Mouse (Mus musculus) embryonic facial prominence, embryonic 14.5 days (tissue): ENCODE measurements at regions not wholly inside any gene's neighbourhood (a gene's known extent, or its start where the extent isn't known, plus 50 kb on each side); places are given as distances from the start of the nearest gene placed in this dataset.
A peak's percentile ranks its signal among the peaks of the same experiment; 100 is the strongest.

Source experiments
- ATAC-seq: fragments of 200-750 bp; cut with Nextera tagmentation; 2 replicates; pipeline ENCODE4 v1.8.0; 2017; ENCODE audit warnings: low read depth, moderate number of reproducible peaks, moderate TSS enrichment
- DNase-seq: peaks from one replicate; pipeline ENCODE4 v3.0.0-alpha.2; 2015; ENCODE audit warnings: low spot score
- H3K27ac ChIP-seq: fragments of 300-500 bp; sonication (generic); replicated peaks from 2 replicates; pipeline ENCODE4 v1.5.1; 2014; ENCODE audit warnings: low read depth, mild to moderate bottlenecking, low read length, moderate library complexity
- H3K27me3 ChIP-seq: fragments of 300-500 bp; sonication (generic); replicated peaks from 2 replicates; pipeline ENCODE4 v1.6.1; 2014; ENCODE audit warnings: low read length; ENCODE audit not compliant: control insufficient read depth, insufficient read depth
- H3K36me3 ChIP-seq: fragments of 300-500 bp; sonication (generic); 2 replicates; pipeline ENCODE4 v1.6.1; 2014; ENCODE audit warnings: low read length, mixed read lengths; ENCODE audit not compliant: control insufficient read depth, insufficient read depth
- H3K4me1 ChIP-seq: fragments of 300-500 bp; sonication (generic); 2 replicates; pipeline ENCODE4 v1.6.1; 2014; ENCODE audit warnings: antibody characterized with exemption, low read length; ENCODE audit not compliant: control insufficient read depth, insufficient read depth
- H3K4me2 ChIP-seq: fragments of 300-500 bp; sonication (generic); 2 replicates; pipeline ENCODE4 v1.6.1; 2014; ENCODE audit warnings: low read depth, mild to moderate bottlenecking, low read length, moderate library complexity, mixed read lengths
- H3K4me3 ChIP-seq: fragments of 300-500 bp; sonication (generic); 2 replicates; pipeline ENCODE4 v1.5.1; 2014; ENCODE audit warnings: low read depth, mild to moderate bottlenecking, low read length
- H3K9ac ChIP-seq: fragments of 300-500 bp; sonication (generic); 2 replicates; pipeline ENCODE4 v1.6.1; 2014; ENCODE audit warnings: low read depth, mild to moderate bottlenecking, low read length, moderate library complexity, mixed read lengths
- H3K9me3 ChIP-seq: fragments of 300-500 bp; sonication (generic); 2 replicates; pipeline ENCODE4 v1.6.1; 2016; ENCODE audit warnings: low read length; ENCODE audit not compliant: control insufficient read depth
- WGBS: fragments of 180-500 bp; shearing (Covaris S2); extraction: QIAGEN DNeasy Blood & Tissue Kit; methylation state at CpG from one replicate; pipeline ENCODE4 v1.1.7; 2014; 5-methylcytosine and 5-hydroxymethylcytosine counted together

DNA sequence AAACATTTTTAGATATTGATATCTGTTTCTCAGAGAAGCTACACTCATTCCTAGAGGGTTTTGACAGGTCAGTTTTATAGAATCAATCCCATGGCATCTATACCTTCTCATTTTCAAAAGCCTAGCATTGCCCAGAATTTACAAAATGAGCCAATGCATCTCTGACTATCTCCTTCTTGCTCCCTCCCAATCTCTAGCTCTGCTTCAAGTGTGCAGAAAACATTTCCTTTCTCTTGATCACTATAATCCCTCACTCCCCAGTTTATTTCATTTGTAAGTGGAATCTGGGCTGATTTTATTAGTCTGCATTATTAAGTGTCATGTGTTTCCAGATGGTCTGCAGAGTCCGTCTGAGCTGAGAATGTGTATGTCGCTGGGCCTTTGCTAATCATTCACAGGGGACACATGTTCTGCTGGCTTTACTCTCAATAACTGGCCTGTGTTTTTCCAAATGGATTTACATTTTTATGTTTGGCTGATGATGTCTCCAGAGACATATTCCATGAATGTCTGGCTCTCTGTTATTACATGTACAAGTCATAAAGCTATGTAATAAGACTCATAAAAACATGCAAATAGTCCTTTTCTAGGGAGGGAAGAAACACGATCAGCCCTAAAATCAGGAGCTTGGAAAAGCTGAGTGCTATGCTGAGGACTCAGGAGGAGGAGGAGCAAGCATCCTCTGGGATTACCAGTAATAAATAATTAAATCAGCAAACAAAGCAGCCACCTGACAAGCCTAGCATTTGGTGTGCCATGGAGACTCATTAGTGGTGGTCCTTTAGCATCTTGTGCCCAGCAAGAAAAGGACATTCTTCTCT, 366.0 kb upstream of the Apob start:
- DNase-seq (peak; percentile 24), ATAC-seq (peak; percentile 33; the same call in 1 of the 2 replicates)
- WGBS: 40% methylated on average over 3 of the region's 3 CpGs
- Histone ChIP-seq H3K27ac (no peak overlapping the region), H3K4me1 (no peaks in the 10 kb centered on the region), H3K4me3 (no peak overlapping the region), H3K9ac (no peak overlapping the region), H3K9me3 (no peaks in the 10 kb centered on the region), H3K4me2 (no peak overlapping the region), H3K36me3 (no peaks in the 10 kb centered on the region), H3K27me3 (no peaks in the 10 kb centered on the region)

DNA sequence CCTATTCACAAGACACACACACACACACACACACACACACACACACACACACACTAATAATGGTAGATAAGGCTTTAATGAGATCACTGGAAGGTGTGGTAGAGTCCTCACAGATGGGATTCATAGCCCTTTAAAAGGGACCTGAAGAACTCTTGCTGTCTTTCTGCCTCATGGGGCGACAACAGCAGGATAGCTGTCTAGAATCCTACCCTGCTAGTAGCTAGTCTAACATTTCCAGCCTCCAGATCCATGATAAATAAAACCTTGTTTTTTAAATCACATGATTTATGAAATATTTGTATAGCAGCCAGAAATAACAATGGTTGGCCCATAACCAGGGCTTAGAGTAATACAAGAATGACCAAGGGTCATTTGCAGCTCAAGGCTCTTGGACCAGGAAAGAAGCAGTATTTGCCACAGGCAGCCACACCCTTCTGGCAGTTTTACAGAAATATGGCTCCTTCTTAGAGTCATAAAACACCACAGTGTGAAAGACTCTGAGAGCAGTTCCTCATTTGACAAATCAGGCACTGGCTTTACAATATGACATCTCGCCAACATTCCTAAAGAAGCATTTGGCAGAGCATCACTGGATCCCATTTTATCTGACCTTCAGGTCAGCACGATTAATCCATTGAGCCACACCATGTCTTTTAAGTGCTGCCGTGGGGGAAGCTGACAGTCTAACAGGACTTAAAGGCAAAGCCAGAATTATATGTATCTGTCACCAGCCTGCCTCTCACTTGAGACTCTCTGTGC, 340.9 kb upstream of the Apob start:
- no peaks in the 10 kb centered on the region for H3K27me3 ChIP-seq
- no peaks in the 10 kb centered on the region for H3K9me3 ChIP-seq
- no peak overlapping the region for H3K9ac ChIP-seq
- H3K27ac ChIP-seq: no peak overlapping the region
- H3K4me1 ChIP-seq: no peaks in the 10 kb centered on the region
- no peaks in the 10 kb centered on the region for H3K36me3 ChIP-seq
- no peak overlapping the region for H3K4me3 ChIP-seq
- ATAC-seq (0 out of 2 replicates have a peak, but pooled peaks have one; percentile 9), DNase-seq (peak; percentile 82)
- WGBS: 48% methylated on average over 4 of the region's 4 CpGs
- H3K4me2 ChIP-seq: no peak overlapping the region

DNA sequence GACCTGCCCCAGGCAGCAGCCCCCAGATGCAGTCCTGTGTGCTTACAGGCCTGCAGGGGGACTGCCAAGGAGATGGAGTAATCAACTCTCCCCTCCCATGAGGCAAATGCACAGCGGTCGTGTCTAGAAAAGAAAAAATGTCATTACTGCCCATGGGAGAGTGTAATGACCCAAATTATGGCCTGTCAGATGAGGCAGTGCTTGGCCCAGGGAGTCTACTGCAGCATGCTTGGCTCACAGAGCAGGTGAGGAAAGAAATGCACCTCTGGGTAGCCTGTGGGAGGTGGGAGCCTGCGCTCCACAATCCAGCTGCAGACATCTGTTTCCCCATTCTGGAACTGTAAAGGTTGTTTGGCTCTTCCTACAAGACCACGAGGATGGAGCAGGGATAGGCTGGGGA, 339.8 kb upstream of the Apob start:
- H3K9me3 ChIP-seq: no peaks in the 10 kb centered on the region
- no peak overlapping the region for H3K9ac ChIP-seq
- H3K4me2 ChIP-seq: no peak overlapping the region
- H3K36me3 ChIP-seq: no peaks in the 10 kb centered on the region
- no peak overlapping the region for H3K27ac ChIP-seq
- no peak overlapping the region for H3K4me3 ChIP-seq
- H3K27me3 ChIP-seq: no peaks in the 10 kb centered on the region
- DNase-seq (no peak), ATAC-seq (no peak)
- no peaks in the 10 kb centered on the region for H3K4me1 ChIP-seq
- 64% methylated on average over 4 of the region's 4 CpGs for WGBS

DNA sequence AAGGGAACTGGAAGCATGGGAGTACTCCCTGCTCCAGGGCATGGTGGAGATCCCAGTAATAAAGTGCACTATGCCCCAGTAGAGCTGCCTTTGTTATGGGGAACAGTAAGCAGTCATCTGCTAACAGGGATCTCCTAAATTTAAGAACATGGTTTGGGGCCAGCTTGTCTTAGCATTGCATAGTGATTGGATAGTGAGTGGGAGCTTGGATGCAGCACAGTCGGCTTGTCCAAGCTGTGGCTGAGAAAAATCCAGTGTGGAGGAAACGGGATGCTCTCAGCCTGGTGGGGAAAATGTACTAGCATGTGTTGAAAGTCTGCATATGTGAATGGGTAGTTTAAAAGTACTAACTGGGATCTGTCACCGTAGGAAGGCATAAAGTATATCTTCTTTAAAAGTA, 326.6 kb upstream of the Apob start:
- Histone ChIP-seq H3K9ac (no peak overlapping the region), H3K36me3 (no peaks in the 10 kb centered on the region), H3K27ac (no peak overlapping the region), H3K27me3 (no peaks in the 10 kb centered on the region), H3K4me3 (no peak overlapping the region), H3K4me1 (no peaks in the 10 kb centered on the region), H3K4me2 (no peak overlapping the region), H3K9me3 (no peaks in the 10 kb centered on the region)
- DNase-seq (no peak), ATAC-seq (no peak)
- WGBS: 91% methylated on average over 3 of the region's 3 CpGs

DNA sequence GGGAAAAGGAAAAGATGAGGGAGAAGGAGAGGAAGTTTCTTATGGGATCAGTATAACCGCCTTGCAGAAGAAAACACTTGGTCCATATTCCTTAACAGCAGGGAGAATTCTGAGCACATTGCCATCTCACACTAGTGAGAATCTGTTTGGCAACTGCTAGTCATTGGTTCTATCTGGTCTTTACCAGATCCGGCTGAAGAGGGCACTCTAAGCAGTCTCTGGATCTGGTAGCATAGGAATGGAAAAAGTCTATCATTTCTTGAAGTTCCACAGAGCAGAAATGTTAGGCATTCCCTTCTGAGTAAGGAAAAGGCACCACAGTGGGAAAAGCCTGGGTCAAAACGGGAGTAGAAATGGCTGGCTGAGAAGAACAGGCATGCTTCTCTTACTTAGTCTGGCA, 315.4 kb upstream of the Apob start:
- H3K9me3 ChIP-seq: no peaks in the 10 kb centered on the region
- DNase-seq (no peak), ATAC-seq (no peak)
- H3K27me3 ChIP-seq: no peaks in the 10 kb centered on the region
- WGBS: 54% methylated on average over 3 of the region's 3 CpGs
- H3K27ac ChIP-seq: no peak overlapping the region
- H3K9ac ChIP-seq: no peak overlapping the region
- no peak overlapping the region for H3K4me3 ChIP-seq
- no peaks in the 10 kb centered on the region for H3K4me1 ChIP-seq
- H3K36me3 ChIP-seq: no peaks in the 10 kb centered on the region
- no peak overlapping the region for H3K4me2 ChIP-seq

DNA sequence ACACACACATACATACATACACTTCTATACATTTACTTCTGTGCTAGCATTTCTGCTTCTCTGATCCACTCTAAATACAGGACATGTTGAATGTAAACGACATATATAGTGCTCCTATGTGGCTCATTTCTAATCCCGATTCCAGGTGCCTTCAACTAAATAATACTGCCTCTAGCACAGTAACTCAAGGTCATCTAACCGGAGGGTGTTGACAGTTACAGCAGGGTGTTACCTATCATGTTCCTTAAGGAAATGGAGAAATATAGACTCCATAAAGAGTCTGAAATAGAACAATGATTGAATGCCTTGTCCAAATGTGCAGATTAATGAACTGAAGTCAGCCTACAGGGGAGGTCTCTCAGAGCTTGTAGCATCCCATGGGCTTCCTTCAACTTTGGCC, 307.3 kb upstream of the Apob start:
- Histone ChIP-seq H3K36me3 (no peaks in the 10 kb centered on the region), H3K4me1 (no peaks in the 10 kb centered on the region), H3K27ac (no peak overlapping the region), H3K4me2 (no peak overlapping the region), H3K9me3 (no peaks in the 10 kb centered on the region), H3K9ac (no peak overlapping the region), H3K4me3 (no peak overlapping the region), H3K27me3 (no peaks in the 10 kb centered on the region)
- DNase-seq (no peak), ATAC-seq (no peak)
- 67% methylated on average over 3 of the region's 3 CpGs for WGBS

DNA sequence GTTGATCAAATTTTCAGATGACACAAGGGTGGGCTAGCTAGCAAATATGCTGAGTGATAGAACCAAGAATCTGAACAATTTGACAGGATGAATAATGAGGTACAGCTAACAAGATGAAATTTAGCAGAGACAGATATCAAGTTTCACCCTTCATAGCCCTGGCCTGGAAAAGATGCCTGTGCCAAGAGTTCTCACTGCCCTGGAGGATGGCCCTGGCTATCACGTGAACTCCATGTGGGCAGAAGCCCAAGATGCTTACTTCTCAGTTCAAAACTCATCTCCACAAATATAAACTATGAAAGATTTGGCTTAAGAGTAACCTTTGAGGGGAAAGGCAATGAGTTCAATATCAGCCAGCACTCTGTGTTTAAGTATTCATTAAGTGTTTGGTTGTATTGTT, 306.9 kb upstream of the Apob start:
- Histone ChIP-seq H3K36me3 (no peaks in the 10 kb centered on the region), H3K27ac (no peak overlapping the region), H3K9me3 (no peaks in the 10 kb centered on the region), H3K27me3 (no peaks in the 10 kb centered on the region), H3K4me1 (no peaks in the 10 kb centered on the region), H3K4me3 (no peak overlapping the region), H3K4me2 (no peak overlapping the region), H3K9ac (no peak overlapping the region)
- ATAC-seq: no peak
- 35% methylated on average over 1 of the region's 1 CpGs for WGBS
- no peak for DNase-seq

DNA sequence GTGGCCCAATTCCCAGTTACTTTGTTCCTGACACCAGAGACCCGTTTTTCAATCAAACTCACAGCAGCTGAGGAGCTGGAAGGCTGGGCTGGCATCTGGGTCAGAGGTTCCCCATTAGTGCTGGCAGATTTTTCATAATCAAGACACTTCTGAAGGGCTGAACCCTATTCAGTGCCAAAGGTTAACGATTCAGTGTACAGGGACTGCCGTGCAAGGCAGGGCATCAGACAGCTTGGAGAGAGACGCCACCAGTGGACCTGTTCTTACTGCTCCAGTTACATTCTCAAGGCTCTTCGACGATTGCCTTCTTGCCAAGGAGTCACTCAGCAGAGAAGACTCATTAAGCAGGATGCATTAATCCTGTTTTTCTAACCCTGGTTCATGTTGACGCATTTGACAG, 285.5 kb upstream of the Apob start:
- Histone ChIP-seq H3K9me3 (no peaks in the 10 kb centered on the region), H3K27ac (no peak overlapping the region), H3K4me2 (no peak overlapping the region), H3K4me3 (no peak overlapping the region), H3K36me3 (no peaks in the 10 kb centered on the region), H3K9ac (no peak overlapping the region), H3K4me1 (no peaks in the 10 kb centered on the region), H3K27me3 (no peaks in the 10 kb centered on the region)
- no peak for ATAC-seq
- WGBS: 50% methylated on average over 7 of the region's 7 CpGs
- no peak for DNase-seq
